Mouse (Mus musculus) hindbrain, embryonic 11.5 days (tissue): Measurements from ENCODE around the gene Zic1. TPM values are rescaled to one million over a fixed set of nuclear protein-coding genes. Genes with fewer than 3 reads are reported as not detected.

Source experiments
- ATAC-seq: fragments of 200-750 bp; cut with Nextera tagmentation; 2 replicates; pipeline ENCODE4 v1.8.0; 2017; ENCODE audit warnings: mild to moderate bottlenecking, moderate TSS enrichment, moderate library complexity; ENCODE audit not compliant: low FRiP score
- DNase-seq: peaks from one replicate; pipeline ENCODE4 v3.0.0-alpha.2; 2015; ENCODE audit warnings: low spot score
- H3K27ac ChIP-seq: fragments of 300-500 bp; sonication (generic); 2 replicates; pipeline ENCODE4 v1.5.1; 2014; ENCODE audit warnings: mild to moderate bottlenecking, low read depth, low read length
- H3K27me3 ChIP-seq: fragments of 300-500 bp; sonication (generic); 2 replicates; pipeline ENCODE4 v1.6.1; 2014; ENCODE audit warnings: mild to moderate bottlenecking, low read length, moderate library complexity, mixed read lengths; ENCODE audit not compliant: control insufficient read depth, insufficient read depth
- H3K36me3 ChIP-seq: fragments of 300-500 bp; sonication (generic); 2 replicates; pipeline ENCODE4 v1.6.1; 2014; ENCODE audit warnings: mild to moderate bottlenecking, low read length, moderate library complexity, mixed read lengths; ENCODE audit not compliant: control insufficient read depth, insufficient read depth
- H3K4me1 ChIP-seq: fragments of 300-500 bp; sonication (generic); replicated peaks from 2 replicates; pipeline ENCODE4 v1.6.1; 2014; ENCODE audit warnings: low read length, mixed read lengths; ENCODE audit not compliant: control insufficient read depth, insufficient read depth
- H3K4me2 ChIP-seq: fragments of 300-500 bp; sonication (generic); replicated peaks from 2 replicates; pipeline ENCODE4 v1.6.1; 2014; ENCODE audit warnings: mild to moderate bottlenecking, low read depth, low read length
- H3K4me3 ChIP-seq: fragments of 300-500 bp; sonication (generic); 2 replicates; pipeline ENCODE4 v1.5.1; 2014; ENCODE audit warnings: low read depth, low read length
- H3K9ac ChIP-seq: fragments of 300-500 bp; sonication (generic); 2 replicates; pipeline ENCODE4 v1.6.1; 2014; ENCODE audit warnings: low read depth, low read length
- H3K9me3 ChIP-seq: fragments of 300-500 bp; sonication (generic); 2 replicates; pipeline ENCODE4 v1.6.1; 2016; ENCODE audit warnings: low read length; ENCODE audit not compliant: control insufficient read depth
- WGBS: fragments of 180-500 bp; shearing (Covaris S2); extraction: QIAGEN DNeasy Blood & Tissue Kit; methylation state at CpG from one replicate; pipeline ENCODE4 v1.1.7; 2014; 5-methylcytosine and 5-hydroxymethylcytosine counted together
- polyA plus RNA-seq: library from polyadenylated mRNA; unstranded; fragments of >200 nt; fragmentation: Nextera tagmentation; extraction: Ambion mirVana; gene quantifications from 2 replicates; pipeline ENCODE4 v1.2.1, GENCODE M21; 2014

Zic1 gene
- polyA plus RNA-seq, 1 experiment from 2014 or later: 23.8 TPM

- peaks cover 74% of the 10 kb centered on the region for H3K27me3 ChIP-seq
- ATAC-seq: peak; percentile 48
- H3K9ac ChIP-seq: peak overlapping the region; percentile 89
- H3K4me3 ChIP-seq: peak overlapping the region; percentile 57
- H3K9me3 ChIP-seq: no peaks in the 10 kb centered on the region
- H3K4me2 ChIP-seq: peak overlapping the region; percentile 87
- DNase-seq: peak; percentile 78
- no peaks in the 10 kb centered on the region for H3K36me3 ChIP-seq
- H3K27ac ChIP-seq: peak overlapping the region; percentile 93
- no peaks in the 10 kb centered on the region; the same call in none of the 2 replicates for H3K4me1 ChIP-seq
- under 1% methylated on average over 60 of the region's 76 CpGs for WGBS
Observed at GRCm38 (mm10) chr9:91381284-91382110, 15.9 kb upstream of the Zic1 start.

- no peaks in the 10 kb centered on the region for H3K9me3 ChIP-seq
- DNase-seq: peak; percentile 63
- peak overlapping the region; percentile 57 for H3K4me3 ChIP-seq
- H3K4me1 ChIP-seq: no peaks in the 10 kb centered on the region; the same call in none of the 2 replicates
- no peaks in the 10 kb centered on the region for H3K36me3 ChIP-seq
- peak overlapping the region; percentile 87 for H3K4me2 ChIP-seq
- peak overlapping the region; percentile 79 for H3K27ac ChIP-seq
- H3K27me3 ChIP-seq: peaks cover 74% of the 10 kb centered on the region
- WGBS: 2% methylated on average over 9 of the region's 9 CpGs
- no peak for ATAC-seq
- peak overlapping the region; percentile 89 for H3K9ac ChIP-seq
Observed at GRCm38 (mm10) chr9:91380458-91380914, 14.9 kb upstream of the Zic1 start.

- ATAC-seq (no peak), DNase-seq (peak; percentile 72)
- Histone ChIP-seq H3K4me1 (no peaks in the 10 kb centered on the region; the same call in none of the 2 replicates), H3K27ac (peak overlapping the region; percentile 79), H3K4me2 (peak overlapping the region; percentile 87), H3K27me3 (peaks cover 74% of the 10 kb centered on the region), H3K4me3 (peak overlapping the region; percentile 57), H3K9ac (peak overlapping the region; percentile 89), H3K36me3 (no peaks in the 10 kb centered on the region), H3K9me3 (no peaks in the 10 kb centered on the region)
- under 1% methylated on average over 10 of the region's 10 CpGs for WGBS
Observed at GRCm38 (mm10) chr9:91379781-91380457, 14.3 kb upstream of the Zic1 start.

- Histone ChIP-seq H3K36me3 (no peaks in the 10 kb centered on the region), H3K27ac (peak overlapping the region; percentile 79), H3K4me2 (peak overlapping the region; percentile 87), H3K27me3 (peaks cover 74% of the 10 kb centered on the region), H3K9ac (peak overlapping the region; percentile 89), H3K4me1 (no peaks in the 10 kb centered on the region; the same call in 1 of the 2 replicates), H3K4me3 (peak overlapping the region; percentile 57), H3K9me3 (no peaks in the 10 kb centered on the region)
- no peak for ATAC-seq
- 3% methylated on average over 8 of the region's 8 CpGs for WGBS
- peak; percentile 62 for DNase-seq
Observed at GRCm38 (mm10) chr9:91379300-91379635, 13.7 kb upstream of the Zic1 start.

- Histone ChIP-seq H3K27ac (peak overlapping the region; percentile 79), H3K4me1 (no peaks in the 10 kb centered on the region; the same call in 1 of the 2 replicates), H3K4me2 (peak overlapping the region; percentile 87), H3K9me3 (no peaks in the 10 kb centered on the region), H3K4me3 (peak overlapping the region; percentile 57), H3K36me3 (no peaks in the 10 kb centered on the region), H3K27me3 (peaks cover 78% of the 10 kb centered on the region), H3K9ac (peak overlapping the region; percentile 89)
- WGBS: under 1% methylated on average over 48 of the region's 48 CpGs
- DNase-seq (peak; percentile 66), ATAC-seq (peak; percentile 25)
Observed at GRCm38 (mm10) chr9:91378411-91379299, 13.0 kb upstream of the Zic1 start.

- Histone ChIP-seq H3K9me3 (no peaks in the 10 kb centered on the region), H3K9ac (peak overlapping the region; percentile 89), H3K27ac (peak overlapping the region; percentile 79), H3K36me3 (no peaks in the 10 kb centered on the region), H3K27me3 (peaks cover 73% of the 10 kb centered on the region), H3K4me1 (no peaks in the 10 kb centered on the region; the same call in 1 of the 2 replicates), H3K4me2 (peak overlapping the region; percentile 87), H3K4me3 (peak overlapping the region; percentile 57)
- DNase-seq (peak; percentile 77), ATAC-seq (peak; percentile 63)
- 0% methylated on average over 16 of the region's 16 CpGs for WGBS
Observed at GRCm38 (mm10) chr9:91377873-91378150, 12.2 kb upstream of the Zic1 start.

GRCm38 (mm10) chr9:91377036-91377872 lies 11.6 kb upstream of the Zic1 start:
- peak overlapping the region; percentile 79 for H3K27ac ChIP-seq
- peak overlapping the region; percentile 87 for H3K4me2 ChIP-seq
- no peaks in the 10 kb centered on the region for H3K4me1 ChIP-seq
- peak overlapping the region; percentile 57 for H3K4me3 ChIP-seq
- peaks cover 73% of the 10 kb centered on the region for H3K27me3 ChIP-seq
- DNase-seq: peak; percentile 67
- peak; percentile 23; the same call in 1 of the 2 replicates for ATAC-seq
- peak overlapping the region; percentile 17; the same call in 1 of the 2 replicates for H3K9ac ChIP-seq
- no peaks in the 10 kb centered on the region for H3K36me3 ChIP-seq
- WGBS: 3% methylated on average over 14 of the region's 14 CpGs
- no peaks in the 10 kb centered on the region for H3K9me3 ChIP-seq
